Comparison of ENCODE assay signal across 8 mouse cellular contexts in the genomic region with DNA sequence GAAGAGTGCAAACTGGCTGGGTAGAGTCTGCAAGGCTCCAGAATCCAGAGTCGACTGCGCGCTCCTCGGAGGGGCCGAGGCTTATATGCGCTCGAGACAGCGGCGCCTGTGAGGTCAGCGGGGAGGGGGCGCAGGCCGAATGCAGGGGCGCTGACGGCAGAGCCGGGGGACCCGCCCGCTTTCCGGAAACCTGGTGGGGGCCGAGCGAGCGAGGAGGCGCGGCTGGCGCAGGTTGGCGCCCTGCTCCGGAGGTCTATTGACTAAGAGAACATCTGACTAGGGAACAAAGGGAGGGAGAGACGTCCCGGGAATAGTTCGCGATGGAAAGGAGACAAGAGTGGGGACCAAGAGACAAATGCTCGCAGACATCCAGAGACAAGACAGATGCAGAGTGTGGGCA. TPM values are rescaled to one million over a fixed set of nuclear protein-coding genes. Genes with fewer than 3 reads are reported as not detected.
A peak's percentile ranks its signal among the peaks of the same experiment; 100 is the strongest.
DNase-seq lines count a peak whose midpoint lies in the region; ATAC-seq and TF ChIP-seq lines count a peak whose summit lies in the region.
"Had no signal": no experiment of that assay in that cellular context is flagged by ENCODE, and none has a peak within 500 bp of the region (broad histone marks: within the 10 kb centered on the region; RNA-seq: fewer than 3 reads in every experiment).

A gene (minus strand): TSS at position 60 of the 400 bp plus-strand sequence.

- H3K36me3 ChIP-seq in lung, postnatal 0 days (ENCODE audit: insufficient read depth, low read length) = no peaks in the 10 kb centered on the region
- H3K36me3 ChIP-seq in forebrain, embryonic 13.5 days (ENCODE audit: poor library complexity, severe bottlenecking) = no peaks in the 10 kb centered on the region
- no peaks in the 10 kb centered on the region for H3K36me3 ChIP-seq in liver, embryonic 13.5 days
- H3K36me3 ChIP-seq in stomach, postnatal 0 days (ENCODE audit: control insufficient read depth, insufficient read depth, low read length) = no peaks in the 10 kb centered on the region

- no peak for DNase-seq in lung, postnatal 0 days (ENCODE audit: low spot score)
- no peak for DNase-seq in lung, postnatal 25 days (ENCODE audit: low spot score)
- DNase-seq in liver, embryonic 13.5 days = no peak
- DNase-seq in stomach, postnatal 0 days (ENCODE audit: low spot score) = no peak
- DNase-seq in Muller cell, postnatal 12 days (ENCODE audit: inconsistent ontology term) = no peak
- DNase-seq: right cerebral cortex, postnatal 25 days had no signal

- no peak for TF ChIP-seq EP300 in lung, postnatal 0 days (IDR thresholded peaks at IDR 0.05)
- no peak for TF ChIP-seq EP300 in stomach, postnatal 0 days (optimal IDR thresholded peaks at IDR 0.05)

- no peak within 1 kb of the TSS for H3K9ac ChIP-seq in lung, postnatal 0 days (replicated peaks; ENCODE audit: low read depth)
- peak within 1 kb of the TSS; percentile 57 for H3K9ac ChIP-seq in forebrain, embryonic 13.5 days
- no peak within 1 kb of the TSS for H3K9ac ChIP-seq in liver, embryonic 13.5 days
- H3K9ac ChIP-seq in stomach, postnatal 0 days (ENCODE audit: low read length) = no peak within 1 kb of the TSS

- 0 out of 2 replicates have a peak, but pooled peaks cover 8% of the 10 kb centered on the region for H3K27me3 ChIP-seq in lung, postnatal 0 days (replicated peaks; ENCODE audit: insufficient read depth, low read length)
- H3K27me3 ChIP-seq in forebrain, embryonic 13.5 days = peaks cover 46% of the 10 kb centered on the region
- H3K27me3 ChIP-seq in liver, embryonic 13.5 days = peaks cover 56% of the 10 kb centered on the region
- peaks cover 5% of the 10 kb centered on the region; the same call in 1 of the 2 replicates for H3K27me3 ChIP-seq in stomach, postnatal 0 days (ENCODE audit: control insufficient read depth, insufficient read depth, low read length)

- no peaks in the 10 kb centered on the region for H3K9me3 ChIP-seq in lung, postnatal 0 days (ENCODE audit: low read length)
- H3K9me3 ChIP-seq in forebrain, embryonic 13.5 days (replicated peaks) = no peaks in the 10 kb centered on the region
- no peaks in the 10 kb centered on the region for H3K9me3 ChIP-seq in liver, embryonic 13.5 days (replicated peaks)
- H3K9me3 ChIP-seq in stomach, postnatal 0 days (ENCODE audit: control insufficient read depth, low read length) = no peaks in the 10 kb centered on the region

- no peak for TF ChIP-seq CTCF in lung, postnatal 0 days (IDR thresholded peaks at IDR 0.05)
- TF ChIP-seq CTCF in stomach, postnatal 0 days (IDR thresholded peaks at IDR 0.05; ENCODE audit: low read depth) = no peak

- H3K4me3 ChIP-seq in lung, postnatal 0 days (ENCODE audit: low read depth, low read length) = no peak within 1 kb of the TSS; the same call in 1 of the 2 replicates
- H3K4me3 ChIP-seq in forebrain, embryonic 13.5 days = peak within 1 kb of the TSS; percentile 37
- no peak within 1 kb of the TSS for H3K4me3 ChIP-seq in liver, embryonic 13.5 days (replicated peaks)
- peak within 1 kb of the TSS; percentile 27 for H3K4me3 ChIP-seq in stomach, postnatal 0 days (ENCODE audit: low read depth, low read length)

- 1% methylated on average over 31 of the region's 31 CpGs for WGBS in lung, postnatal 0 days
- WGBS in forebrain, embryonic 13.5 days = under 1% methylated on average over 31 of the region's 31 CpGs
- 1% methylated on average over 31 of the region's 31 CpGs for WGBS in liver, embryonic 13.5 days (ENCODE audit: insufficient replicate concordance)
- under 1% methylated on average over 31 of the region's 31 CpGs for WGBS in stomach, postnatal 0 days

- H3K4me2 ChIP-seq in lung, postnatal 0 days (replicated peaks; ENCODE audit: low read depth, low read length) = peak within 1 kb of the TSS; percentile 19; the same call in 1 of the 2 replicates
- H3K4me2 ChIP-seq in forebrain, embryonic 13.5 days = peak within 1 kb of the TSS; percentile 65
- H3K4me2 ChIP-seq in liver, embryonic 13.5 days = peak within 1 kb of the TSS; percentile 30; the same call in 1 of the 2 replicates
- peak within 1 kb of the TSS; percentile 45 for H3K4me2 ChIP-seq in stomach, postnatal 0 days (replicated peaks; ENCODE audit: low read depth)

- no peak for ATAC-seq in lung, postnatal 0 days
- ATAC-seq in forebrain, embryonic 13.5 days = no peak
- no peak for ATAC-seq in liver, embryonic 13.5 days (ENCODE audit: low read depth)
- no peak; the same call in 1 of the 2 replicates for ATAC-seq in stomach, postnatal 0 days (ENCODE audit: low FRiP score, low TSS enrichment)
- ATAC-seq in CD4-positive, CD25-positive, alpha-beta regulatory T cell, adult 4 months = no peak

- H3K27ac ChIP-seq in lung, postnatal 0 days (ENCODE audit: low read length) = no peak within 1 kb of the TSS
- no peak within 1 kb of the TSS for H3K27ac ChIP-seq in forebrain, embryonic 13.5 days
- no peak within 1 kb of the TSS for H3K27ac ChIP-seq in liver, embryonic 13.5 days
- H3K27ac ChIP-seq in stomach, postnatal 0 days (replicated peaks) = no peak within 1 kb of the TSS

- H3K4me1 ChIP-seq in lung, postnatal 0 days (ENCODE audit: insufficient read depth, low read depth, low read length) = 0 out of 2 replicates have a peak, but pooled peaks cover 4% of the 10 kb centered on the region
- H3K4me1 ChIP-seq in forebrain, embryonic 13.5 days = peaks cover 4% of the 10 kb centered on the region; the same call in 1 of the 2 replicates
- H3K4me1 ChIP-seq in liver, embryonic 13.5 days (replicated peaks) = peaks cover 11% of the 10 kb centered on the region; the same call in 1 of the 2 replicates
- no peaks in the 10 kb centered on the region for H3K4me1 ChIP-seq in stomach, postnatal 0 days (replicated peaks; ENCODE audit: control insufficient read depth, insufficient read depth)

RNA-seq across cellular contexts. Expression of the gene that starts here (rescaled TPM):
- polyA plus RNA-seq in lung, postnatal 0 days (2015; fragmentation: Nextera tagmentation; extraction: Ambion mirVana) = 0.13 and 0.47 TPM in 2 replicates
- 4.1 and 9.5 TPM in 2 replicates for polyA plus RNA-seq in forebrain, embryonic 13.5 days (2015; fragmentation: Nextera tagmentation; extraction: Ambion mirVana)
- polyA plus RNA-seq in liver, embryonic 13.5 days (2015; fragmentation: Nextera tagmentation; extraction: Ambion mirVana) = not detected in 2 replicates
- polyA plus RNA-seq in stomach, postnatal 0 days (2015; fragmentation: Nextera tagmentation; extraction: Ambion mirVana) = 0.46 and 1.1 TPM in 2 replicates
- polyA plus RNA-seq in CD4-positive, CD25-positive, alpha-beta regulatory T cell, adult 4 months (2017; shearing (Covaris generic)) = not detected

Comparison
In these comparisons a context has a peak if more than half of its experiments do, and no peak if none do; other contexts are left out.
1. H3K4me3 ChIP-seq: peak in forebrain, embryonic 13.5 days (single experiment) and stomach, postnatal 0 days (single experiment); none in lung, postnatal 0 days (single experiment) and liver, embryonic 13.5 days (single experiment).
2. Peak in every context shown above with its lines, with median percentiles within 50 percentile points of each other: H3K4me2 ChIP-seq.